Mouse (Mus musculus): Measurements from ENCODE around the gene Adssl1.

- TF ChIP-seq CTCF (IDR thresholded peaks at IDR 0.05; ENCODE audit: low read depth, low read length), result no peak
- no peak for TF ChIP-seq POLR2A (IDR thresholded peaks at IDR 0.05; ENCODE audit: extremely low read depth, insufficient read depth, low read length)
Measured at GRCm38 (mm10) chr12:112589491-112590191, 30.2 kb upstream of the Adssl1 start.
